Mouse (Mus musculus) embryonic fibroblast, embryonic 13.5 days (primary cell): ENCODE data around the gene Bmpr1b.

ENCODE experiments used
- CTCF ChIP-seq: IDR thresholded peaks from 2 replicates; pipeline ENCODE4 v1.5.1; 2011; ENCODE audit warnings: mild to moderate bottlenecking, control low read depth, low read length, moderate library complexity, borderline replicate concordance; ENCODE audit not compliant: insufficient read depth
- POLR2A ChIP-seq: IDR thresholded peaks from 2 replicates; pipeline ENCODE4 v1.6.1; 2011; ENCODE audit warnings: low read depth, mild to moderate bottlenecking, control low read depth, low read length, moderate library complexity

DNA sequence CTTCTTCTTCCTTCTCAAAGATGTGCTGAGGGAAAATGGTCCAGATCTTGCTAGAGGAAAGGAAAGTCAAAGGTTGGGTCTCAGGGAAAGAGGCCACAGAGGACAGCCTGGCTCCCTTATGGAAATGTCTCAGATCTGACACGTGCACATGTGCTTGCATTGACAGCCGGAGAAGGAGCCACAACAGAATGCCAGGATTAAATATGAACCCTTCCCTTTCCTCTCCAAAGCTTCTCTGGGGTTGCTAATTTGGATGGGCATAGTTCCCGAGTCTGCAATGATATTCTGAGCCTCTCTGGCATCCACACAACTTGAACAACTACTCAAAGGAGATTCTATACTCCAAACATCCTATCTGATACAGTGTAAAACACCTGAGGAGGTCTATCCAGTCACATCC lies 48.4 kb downstream of the Bmpr1b start:
- TF ChIP-seq POLR2A: no peak
- TF ChIP-seq CTCF: no peak
